Mouse (Mus musculus) stomach, embryonic 14.5 days (tissue): ENCODE measurements around the gene Adgrb3. TPM values are rescaled to one million over a fixed set of nuclear protein-coding genes. Genes with fewer than 3 reads are reported as not detected.

Experiments
- ATAC-seq: fragments of 200-750 bp; cut with Nextera tagmentation; 2 replicates; pipeline ENCODE4 v1.8.0; 2017; ENCODE audit warnings: low read depth, moderate TSS enrichment; ENCODE audit not compliant: insufficient number of reproducible peaks, insufficient read depth, low FRiP score
- H3K27ac ChIP-seq: fragments of 300-500 bp; sonication (generic); 2 replicates; pipeline ENCODE4 v1.5.1; 2014; ENCODE audit warnings: mild to moderate bottlenecking, low read length, moderate library complexity, mixed read lengths
- H3K27me3 ChIP-seq: fragments of 300-500 bp; sonication (generic); 2 replicates; pipeline ENCODE4 v1.6.1; 2014; ENCODE audit warnings: low read length, control low read depth, mixed read lengths; ENCODE audit not compliant: control insufficient read depth, insufficient read depth
- H3K36me3 ChIP-seq: fragments of 300-500 bp; sonication (generic); 2 replicates; pipeline ENCODE4 v1.6.1; 2014; ENCODE audit warnings: mild to moderate bottlenecking, control low read depth, low read length, moderate library complexity, mixed read lengths; ENCODE audit not compliant: control insufficient read depth, insufficient read depth
- H3K4me1 ChIP-seq: fragments of 300-500 bp; sonication (generic); 2 replicates; pipeline ENCODE4 v1.6.1; 2014; ENCODE audit warnings: low read length, control low read depth, mixed read lengths; ENCODE audit not compliant: control insufficient read depth, insufficient read depth
- H3K4me2 ChIP-seq: fragments of 300-500 bp; sonication (generic); replicated peaks from 2 replicates; pipeline ENCODE4 v1.6.1; 2014; ENCODE audit warnings: low read depth, low read length, control low read depth
- H3K4me3 ChIP-seq: fragments of 300-500 bp; sonication (generic); 2 replicates; pipeline ENCODE4 v1.5.1; 2014; ENCODE audit warnings: low read depth, low read length, control low read depth
- H3K9ac ChIP-seq: fragments of 300-500 bp; sonication (generic); replicated peaks from 2 replicates; pipeline ENCODE4 v1.6.1; 2014; ENCODE audit warnings: low read depth, mild to moderate bottlenecking, control low read depth, low read length, moderate library complexity, mixed read lengths
- H3K9me3 ChIP-seq: fragments of 300-500 bp; sonication (generic); 2 replicates; pipeline ENCODE4 v1.6.1; 2016; ENCODE audit warnings: low read depth, low read length, control low read depth; ENCODE audit not compliant: control insufficient read depth
- WGBS: fragments of 180-500 bp; shearing (Covaris S2); extraction: QIAGEN DNeasy Blood & Tissue Kit; methylation state at CpG from one replicate; pipeline ENCODE4 v1.1.7; 2014; 5-methylcytosine and 5-hydroxymethylcytosine counted together
- polyA plus RNA-seq: library from polyadenylated mRNA; unstranded; fragments of >200 nt; fragmentation: Nextera tagmentation; extraction: Ambion mirVana; gene quantifications from 2 replicates; pipeline ENCODE4 v1.2.1, GENCODE M21; 2014

The Adgrb3 gene
- polyA plus RNA-seq, 1 experiment from 2014 or later = 5.6 TPM

- no peaks in the 10 kb centered on the region for H3K9me3 ChIP-seq
- no peak for ATAC-seq
- H3K9ac ChIP-seq = no peak overlapping the region
- H3K27ac ChIP-seq = no peak overlapping the region
- no peaks in the 10 kb centered on the region for H3K4me1 ChIP-seq
- H3K4me2 ChIP-seq = no peak overlapping the region
- no peak overlapping the region for H3K4me3 ChIP-seq
- H3K36me3 ChIP-seq = no peaks in the 10 kb centered on the region
- no peaks in the 10 kb centered on the region for H3K27me3 ChIP-seq
- 85% methylated on average over 2 of the region's 2 CpGs for WGBS
Measured at GRCm38 (mm10) chr1:25543915-25544314, 285.6 kb downstream of the Adgrb3 start.

DNA sequence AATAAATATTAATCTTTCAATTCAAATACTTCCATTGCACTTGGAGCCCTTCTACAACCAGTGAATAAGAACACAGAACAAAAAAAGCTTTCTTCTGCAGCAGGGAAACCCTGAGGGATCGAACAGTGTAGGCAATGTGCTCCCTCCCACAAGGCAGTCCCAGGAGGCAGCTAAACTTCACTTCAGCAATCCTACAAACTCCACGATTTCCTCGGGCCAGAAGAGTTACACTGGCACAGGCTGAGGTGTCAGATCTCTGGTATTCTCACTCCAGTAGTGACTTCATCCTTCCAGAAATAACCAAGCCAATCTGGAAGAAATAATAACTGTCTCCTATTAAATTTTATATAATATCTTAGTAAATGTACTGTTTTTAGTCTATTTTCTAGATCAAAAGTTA is 286.6 kb downstream of the Adgrb3 start:
- ATAC-seq = no peak

GRCm38 (mm10) chr1:25526976-25527375 is 302.5 kb downstream of the Adgrb3 start:
- no peaks in the 10 kb centered on the region for H3K27me3 ChIP-seq
- no peak overlapping the region for H3K9ac ChIP-seq
- ATAC-seq = no peak
- H3K9me3 ChIP-seq = no peaks in the 10 kb centered on the region
- no peak overlapping the region for H3K27ac ChIP-seq
- no peaks in the 10 kb centered on the region for H3K36me3 ChIP-seq
- no peaks in the 10 kb centered on the region for H3K4me1 ChIP-seq
- no peak overlapping the region for H3K4me2 ChIP-seq
- WGBS = 65% methylated on average over 4 of the region's 4 CpGs
- H3K4me3 ChIP-seq = no peak overlapping the region

More for the DNA sequence above, 286.6 kb downstream of the Adgrb3 start:
- H3K36me3 ChIP-seq = no peaks in the 10 kb centered on the region
- no peaks in the 10 kb centered on the region for H3K9me3 ChIP-seq
- H3K4me3 ChIP-seq = no peak overlapping the region
- no peaks in the 10 kb centered on the region for H3K4me1 ChIP-seq
- H3K9ac ChIP-seq = no peak overlapping the region
- WGBS = 54% methylated on average over 3 of the region's 3 CpGs
- H3K27ac ChIP-seq = no peak overlapping the region
- no peak overlapping the region for H3K4me2 ChIP-seq
- H3K27me3 ChIP-seq = no peaks in the 10 kb centered on the region

DNA sequence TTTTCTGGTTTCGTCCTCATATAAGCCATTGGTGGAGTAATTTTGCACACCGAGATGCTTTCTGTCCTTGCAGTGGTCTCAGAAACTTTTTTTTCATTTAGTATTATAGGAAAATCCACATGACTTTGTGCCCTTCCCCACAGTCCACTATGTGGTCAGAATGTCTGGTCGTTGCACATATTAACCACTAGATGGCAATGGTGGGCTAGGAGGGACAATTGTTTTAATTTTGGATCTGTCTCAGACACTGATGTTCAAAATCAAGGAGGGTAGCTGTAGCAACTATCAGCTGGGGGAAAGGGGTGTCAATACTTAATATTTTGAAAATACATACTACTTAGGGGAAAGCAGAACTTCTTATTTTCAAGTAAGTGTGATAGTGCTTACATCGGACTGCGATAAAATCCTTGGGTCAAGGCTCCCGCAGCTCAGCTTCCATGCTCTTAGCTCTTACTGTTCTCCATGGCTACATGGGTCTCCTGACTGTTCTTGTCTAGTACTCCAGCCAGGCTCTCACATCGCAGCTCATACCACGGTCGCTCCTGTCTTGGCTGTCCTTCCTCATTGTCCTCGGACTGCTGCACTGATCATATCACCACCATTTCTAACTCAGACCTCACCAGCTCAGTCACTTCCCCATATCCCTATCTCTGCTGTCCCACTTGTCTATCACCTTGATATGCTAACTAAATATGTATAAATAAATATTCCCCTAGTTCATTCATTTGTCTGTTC is 319.0 kb downstream of the Adgrb3 start:
- Histone ChIP-seq H3K4me1 (no peaks in the 10 kb centered on the region), H3K36me3 (no peaks in the 10 kb centered on the region), H3K27me3 (no peaks in the 10 kb centered on the region), H3K9ac (no peak overlapping the region), H3K4me2 (no peak overlapping the region), H3K27ac (no peak overlapping the region), H3K4me3 (no peak overlapping the region), H3K9me3 (no peaks in the 10 kb centered on the region)
- ATAC-seq = no peak
- WGBS = 61% methylated on average over 10 of the region's 10 CpGs

DNA sequence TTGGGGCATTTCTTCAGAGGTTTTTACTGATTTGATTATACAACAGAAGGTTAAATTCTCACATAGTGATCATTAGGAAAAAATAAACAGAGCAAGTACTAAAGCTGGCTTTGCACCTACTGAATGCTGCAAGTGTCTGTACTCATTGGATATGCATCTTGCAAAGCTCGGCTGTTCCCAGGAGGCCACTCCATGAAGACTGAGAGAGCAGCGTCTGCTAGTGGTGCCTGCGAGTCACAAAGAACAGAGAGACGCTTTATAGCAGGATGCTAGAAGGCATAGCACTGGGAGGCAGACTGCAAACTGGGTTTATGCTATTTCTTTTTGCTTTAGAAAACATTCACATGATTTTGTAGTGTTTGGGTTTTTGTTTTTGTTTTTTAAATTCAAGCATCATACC is 325.2 kb downstream of the Adgrb3 start:
- Histone ChIP-seq H3K9ac (no peak overlapping the region), H3K9me3 (no peaks in the 10 kb centered on the region), H3K36me3 (no peaks in the 10 kb centered on the region), H3K27me3 (no peaks in the 10 kb centered on the region), H3K4me2 (no peak overlapping the region), H3K27ac (no peak overlapping the region), H3K4me1 (no peaks in the 10 kb centered on the region), H3K4me3 (no peak overlapping the region)
- no peak for ATAC-seq
- 27% methylated on average over 4 of the region's 4 CpGs for WGBS

GRCm38 (mm10) chr1:25503524-25503923 is 326.0 kb downstream of the Adgrb3 start:
- ATAC-seq = no peak
- H3K9me3 ChIP-seq = no peaks in the 10 kb centered on the region
- H3K4me2 ChIP-seq = no peak overlapping the region
- H3K27ac ChIP-seq = no peak overlapping the region
- WGBS = 91% methylated on average over 4 of the region's 4 CpGs
- H3K4me3 ChIP-seq = no peak overlapping the region
- no peaks in the 10 kb centered on the region for H3K4me1 ChIP-seq
- H3K36me3 ChIP-seq = no peaks in the 10 kb centered on the region
- no peaks in the 10 kb centered on the region for H3K27me3 ChIP-seq
- no peak overlapping the region for H3K9ac ChIP-seq

- 62% methylated on average over 3 of the region's 3 CpGs for WGBS
- ATAC-seq = no peak
Measured at GRCm38 (mm10) chr1:25495202-25495914, 334.1 kb downstream of the Adgrb3 start.

GRCm38 (mm10) chr1:25491503-25491902 is 338.0 kb downstream of the Adgrb3 start:
- no peaks in the 10 kb centered on the region for H3K4me1 ChIP-seq
- H3K9me3 ChIP-seq = no peaks in the 10 kb centered on the region
- 84% methylated on average over 1 of the region's 1 CpGs for WGBS
- no peaks in the 10 kb centered on the region for H3K36me3 ChIP-seq
- H3K4me2 ChIP-seq = no peak overlapping the region
- no peaks in the 10 kb centered on the region for H3K27me3 ChIP-seq
- H3K27ac ChIP-seq = no peak overlapping the region
- H3K4me3 ChIP-seq = no peak overlapping the region
- H3K9ac ChIP-seq = no peak overlapping the region
- no peak for ATAC-seq

More at GRCm38 (mm10) chr1:25495202-25495914, 334.1 kb downstream of the Adgrb3 start:
- no peak overlapping the region for H3K9ac ChIP-seq
- no peak overlapping the region for H3K4me3 ChIP-seq
- no peak overlapping the region for H3K4me2 ChIP-seq
- H3K4me1 ChIP-seq = no peaks in the 10 kb centered on the region
- H3K36me3 ChIP-seq = no peaks in the 10 kb centered on the region
- no peak overlapping the region for H3K27ac ChIP-seq
- no peaks in the 10 kb centered on the region for H3K9me3 ChIP-seq
- H3K27me3 ChIP-seq = no peaks in the 10 kb centered on the region
